Mouse (Mus musculus) retina, embryonic 14.5 days (tissue): ENCODE data around the gene Slc35c1.

Source experiments
- DNase-seq: peaks from one replicate; pipeline ENCODE4 v3.0.0-alpha.2; 2015; ENCODE audit warnings: low spot score

Gene Slc35c1

DNA sequence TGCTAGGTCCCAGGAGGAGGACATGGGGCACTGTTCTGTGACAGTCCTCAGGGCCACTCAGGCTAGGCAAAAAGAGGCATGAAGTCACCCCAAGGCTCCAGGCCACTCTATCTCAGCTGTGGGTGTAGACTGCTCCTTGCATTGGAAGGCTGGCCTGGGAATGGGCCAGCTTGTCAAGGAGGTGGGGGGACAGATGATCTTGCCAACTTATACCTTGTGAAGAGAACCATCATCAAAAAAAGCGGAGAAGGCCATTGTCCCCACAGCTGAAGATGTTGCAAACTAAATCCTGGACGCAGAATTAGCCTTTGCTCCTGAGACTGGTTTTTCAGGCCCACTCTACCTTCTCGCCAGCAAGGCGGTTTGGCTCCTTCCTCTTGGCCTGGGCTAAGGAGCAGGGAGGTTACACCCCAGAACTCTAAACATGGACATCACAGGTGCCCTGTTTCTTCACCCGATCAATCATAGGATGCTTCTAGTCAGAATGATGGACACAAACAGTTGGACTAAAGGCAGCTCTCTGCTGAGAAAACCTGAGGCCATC is 56.5 kb downstream of the Slc35c1 start:
- DNase-seq, result no peak
